Mouse (Mus musculus) ZHBTc4 (cell line): ENCODE data around the gene Vsig4.
A peak's percentile ranks its signal among the peaks of the same experiment; 100 is the strongest.
"Not testable (repeated sequence)": the region's sequence is repeated elsewhere in the genome, so short reads cannot be mapped to it uniquely, and the experiment has no call there.

Experiments
- DNase-seq: peaks from one replicate; pipeline ENCODE4 v3.0.0-alpha.2; 2011; ENCODE audit warnings: low read depth, low spot score

The Vsig4 gene

DNA sequence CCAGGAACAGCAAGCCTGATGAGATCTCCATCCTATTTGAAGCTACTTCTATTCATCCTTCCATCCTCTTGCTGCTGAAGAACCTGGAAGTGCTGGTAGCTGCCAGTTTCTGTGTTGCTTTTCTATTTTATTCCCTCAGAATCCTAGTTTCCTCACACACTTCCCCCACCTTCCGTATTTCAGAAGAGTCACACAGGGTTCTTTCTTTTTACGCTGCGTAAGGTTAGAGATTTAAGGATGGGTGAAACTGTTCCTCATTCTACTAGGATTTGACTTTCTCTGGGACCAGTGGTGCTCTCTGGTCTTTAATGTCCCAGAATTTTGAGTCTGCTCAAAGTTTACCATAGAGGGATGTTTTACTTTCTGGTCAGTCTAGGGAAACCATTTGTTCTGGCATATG is at the start of gene Vsig4:
Vsig4 (minus strand) TSS at position 101 of the 400 bp plus-strand sequence.
- DNase-seq, result no peak

- DNase-seq, result no peak
Measured at GRCm38 (mm10) chrX:96339108-96339507, 45.9 kb upstream of the Vsig4 start.

DNA sequence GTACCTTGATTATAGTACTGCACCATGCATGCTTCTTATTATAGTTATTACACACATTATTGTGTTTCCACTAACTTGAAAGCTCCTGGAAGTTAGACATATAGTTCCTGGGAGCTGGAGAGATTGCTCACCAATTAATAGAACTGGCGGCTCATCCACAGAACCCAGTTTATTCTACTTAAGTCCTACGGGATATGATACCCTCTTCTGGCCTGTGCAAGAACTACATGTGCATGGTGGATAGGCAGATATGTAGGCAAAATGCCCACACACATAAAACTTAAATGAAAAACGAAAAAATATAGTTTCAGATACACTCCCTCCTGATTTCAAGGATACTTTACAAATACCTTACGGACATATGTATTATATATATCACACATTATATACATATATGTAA is 36.5 kb upstream of the Vsig4 start:
- DNase-seq, result peak; percentile 22

- DNase-seq, result no peak
Measured at GRCm38 (mm10) chrX:96256509-96256908, 36.7 kb downstream of the Vsig4 start.

- no peak for DNase-seq
Measured at GRCm38 (mm10) chrX:96239644-96240043, 53.6 kb downstream of the Vsig4 start.

DNA sequence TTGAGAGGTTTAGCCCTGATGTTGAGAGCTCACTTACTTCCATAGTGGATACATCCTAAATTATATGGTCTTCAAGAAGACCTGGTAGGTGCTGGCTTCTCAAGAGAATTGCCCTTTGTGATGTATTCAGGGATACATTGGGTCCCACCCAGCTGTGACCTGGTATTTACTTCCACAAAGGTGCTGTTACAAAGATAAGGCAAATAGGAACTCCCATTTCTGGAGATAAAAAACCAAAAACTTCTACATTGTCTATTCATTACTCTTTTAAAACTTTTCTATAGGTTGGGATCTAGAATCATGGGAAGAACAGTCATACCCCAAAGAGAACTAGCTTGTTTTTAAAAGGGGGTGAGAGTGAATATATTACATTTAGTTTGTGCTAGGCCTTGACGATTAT is 54.2 kb downstream of the Vsig4 start:
- no peak for DNase-seq

GRCm38 (mm10) chrX:96235775-96236174 is 57.5 kb downstream of the Vsig4 start:
- no peak for DNase-seq

DNA sequence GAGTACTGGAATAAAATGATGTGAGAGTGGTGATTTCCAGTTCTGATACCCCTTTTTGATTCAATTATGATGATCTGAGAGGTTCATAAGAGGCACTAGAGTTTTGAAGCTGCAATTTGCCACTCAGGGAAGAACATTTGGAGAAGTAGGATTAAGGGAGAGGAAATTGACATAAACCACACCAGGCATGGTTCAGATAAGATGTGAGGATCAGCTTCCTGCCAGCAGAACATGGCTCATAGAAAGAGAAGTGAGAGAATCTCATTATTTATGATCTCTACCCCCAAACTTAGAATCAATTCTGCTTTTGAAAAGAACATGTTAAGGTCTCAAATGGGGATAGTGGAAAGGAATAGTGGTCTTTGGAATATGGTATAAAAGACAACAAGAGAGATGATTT is 66.2 kb downstream of the Vsig4 start:
- no peak for DNase-seq

GRCm38 (mm10) chrX:96225474-96225873 is 67.8 kb downstream of the Vsig4 start:
- no peak for DNase-seq

DNA sequence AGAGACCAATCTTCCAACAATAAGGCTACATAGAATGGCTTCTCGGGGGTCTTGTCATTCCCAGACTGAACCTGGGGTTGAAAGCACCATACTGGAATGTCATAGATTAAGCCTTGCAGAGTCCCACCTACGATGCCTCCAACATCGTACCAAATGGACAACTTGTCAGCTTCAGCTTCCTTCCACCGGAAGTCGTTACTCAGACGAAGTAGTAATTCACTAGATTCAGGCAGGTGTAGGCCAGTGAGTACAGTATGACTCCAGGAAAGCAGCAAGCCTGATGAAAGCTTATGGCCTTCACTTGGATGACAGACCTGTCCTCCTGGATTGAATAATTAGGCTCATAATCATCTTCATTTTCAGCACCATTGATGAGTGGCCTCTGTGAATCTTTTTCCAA is 69.0 kb downstream of the Vsig4 start:
- DNase-seq, result no peak

GRCm38 (mm10) chrX:96218088-96218487 is 75.2 kb downstream of the Vsig4 start:
- no peak for DNase-seq

DNA sequence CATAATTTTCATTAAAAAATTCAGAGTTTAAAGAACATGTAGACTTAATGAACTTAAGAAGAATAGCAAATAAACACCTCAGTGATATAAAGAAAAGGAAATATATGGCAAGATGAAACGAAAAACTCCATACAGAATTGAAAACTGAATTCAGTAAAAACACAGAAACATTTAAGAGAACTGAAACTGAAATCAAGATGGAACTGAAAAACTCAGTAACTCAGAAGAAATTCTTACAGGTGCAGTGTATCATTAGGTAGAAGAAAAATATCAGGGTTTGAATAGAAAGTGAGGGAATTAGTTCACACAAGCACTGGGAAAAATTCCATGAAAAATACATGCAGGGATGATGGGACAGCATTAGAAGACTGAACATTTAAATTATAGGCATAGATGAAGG is 86.4 kb downstream of the Vsig4 start:
- DNase-seq, result no peak

- DNase-seq, result not testable (repeated sequence)
Measured at GRCm38 (mm10) chrX:96205143-96205542, 88.1 kb downstream of the Vsig4 start.
